Mouse (Mus musculus): ENCODE measurements around the gene Rad51. TPM values are rescaled to one million over a fixed set of nuclear protein-coding genes. Genes with fewer than 3 reads are reported as not detected.

Gene Rad51
- polyA plus RNA-seq, 1 experiment from 2014 or later: 61.5 TPM

GRCm38 (mm10) chr2:119177384-119177939 is 64.9 kb downstream of the Rad51 start:
- H3K27ac ChIP-seq: no peak overlapping the region
- no peak overlapping the region for H3K4me3 ChIP-seq
- no peak overlapping the region for H3K9ac ChIP-seq
- H3K27me3 ChIP-seq: no peaks in the 10 kb centered on the region
- 70% methylated on average over 5 of the region's 5 CpGs for WGBS
- no peak overlapping the region for H3K4me2 ChIP-seq
- H3K4me1 ChIP-seq: peaks cover 15% of the 10 kb centered on the region
- H3K36me3 ChIP-seq: 0 out of 2 replicates have a peak, but pooled peaks cover 4% of the 10 kb centered on the region
- no peaks in the 10 kb centered on the region for H3K9me3 ChIP-seq
- ATAC-seq (ENCODE audit: borderline replicate concordance, extremely low read depth, low FRiP score, low TSS enrichment): no peak

- Histone ChIP-seq H3K9me3 (no peaks in the 10 kb centered on the region), H3K4me2 (no peak overlapping the region), H3K36me3 (peaks cover 16% of the 10 kb centered on the region; the same call in 1 of the 2 replicates), H3K4me1 (no peaks in the 10 kb centered on the region), H3K27me3 (no peaks in the 10 kb centered on the region), H3K4me3 (no peak overlapping the region), H3K27ac (no peak overlapping the region), H3K9ac (no peak overlapping the region)
- ATAC-seq (ENCODE audit: borderline replicate concordance, extremely low read depth, low FRiP score, low TSS enrichment): no peak
- 83% methylated on average over 7 of the region's 7 CpGs for WGBS
These were observed 70.3 kb downstream of the Rad51 start for GRCm38 (mm10) chr2:119182914-119183313.

- peak; percentile 57; the same call in 1 of the 2 replicates for ATAC-seq (ENCODE audit: borderline replicate concordance, extremely low read depth, low FRiP score, low TSS enrichment)
- Histone ChIP-seq H3K4me2 (peak overlapping the region; percentile 59), H3K27ac (no peak overlapping the region), H3K4me1 (peaks cover 5% of the 10 kb centered on the region; the same call in 1 of the 2 replicates), H3K36me3 (peaks cover 6% of the 10 kb centered on the region; the same call in 1 of the 2 replicates), H3K27me3 (no peaks in the 10 kb centered on the region), H3K9me3 (no peaks in the 10 kb centered on the region), H3K9ac (no peak overlapping the region), H3K4me3 (peak overlapping the region; percentile 28)
- WGBS: 6% methylated on average over 15 of the region's 15 CpGs
These were observed 76.6 kb downstream of the Rad51 start for GRCm38 (mm10) chr2:119189029-119189710.

GRCm38 (mm10) chr2:119190969-119191368 is 78.4 kb downstream of the Rad51 start:
- no peak for ATAC-seq (ENCODE audit: borderline replicate concordance, extremely low read depth, low FRiP score, low TSS enrichment)
- WGBS: 77% methylated on average over 5 of the region's 5 CpGs
- peaks cover 5% of the 10 kb centered on the region; the same call in 1 of the 2 replicates for H3K4me1 ChIP-seq
- H3K36me3 ChIP-seq: no peaks in the 10 kb centered on the region
- no peak overlapping the region for H3K4me3 ChIP-seq
- no peaks in the 10 kb centered on the region for H3K27me3 ChIP-seq
- H3K9me3 ChIP-seq: no peaks in the 10 kb centered on the region
- H3K27ac ChIP-seq: no peak overlapping the region
- no peak overlapping the region for H3K9ac ChIP-seq
- H3K4me2 ChIP-seq: no peak overlapping the region

- no peak for ATAC-seq (ENCODE audit: borderline replicate concordance, extremely low read depth, low FRiP score, low TSS enrichment)
These were observed 81.5 kb downstream of the Rad51 start for GRCm38 (mm10) chr2:119194140-119194539.

GRCm38 (mm10) chr2:119196316-119197108 is 83.9 kb downstream of the Rad51 start:
- Histone ChIP-seq H3K27me3 (no peaks in the 10 kb centered on the region), H3K4me3 (no peak overlapping the region), H3K9me3 (no peaks in the 10 kb centered on the region), H3K9ac (no peak overlapping the region), H3K27ac (no peak overlapping the region), H3K36me3 (no peaks in the 10 kb centered on the region), H3K4me2 (no peak overlapping the region), H3K4me1 (no peaks in the 10 kb centered on the region)
- 32% methylated on average over 4 of the region's 4 CpGs for WGBS
- ATAC-seq (ENCODE audit: borderline replicate concordance, extremely low read depth, low FRiP score, low TSS enrichment): no peak

More at GRCm38 (mm10) chr2:119194140-119194539, 81.5 kb downstream of the Rad51 start:
- Histone ChIP-seq H3K9ac (no peak overlapping the region), H3K9me3 (no peaks in the 10 kb centered on the region), H3K4me3 (no peak overlapping the region), H3K27ac (no peak overlapping the region), H3K4me2 (no peak overlapping the region), H3K27me3 (no peaks in the 10 kb centered on the region), H3K36me3 (no peaks in the 10 kb centered on the region), H3K4me1 (peaks cover 2% of the 10 kb centered on the region; the same call in 1 of the 2 replicates)
- 83% methylated on average over 5 of the region's 5 CpGs for WGBS

Other genes with a start within 250 kb of the Rad51 start
- 3.6 and 4.3 TPM in 2 replicates for gene Bahd1, start 212.4 kb upstream of the Rad51 start, polyA plus RNA-seq (2015; fragmentation: Nextera tagmentation; extraction: Ambion mirVana)
- 31.7 and 35.2 TPM in 2 replicates for gene Chst14, start 186.3 kb upstream of the Rad51 start, polyA plus RNA-seq (2015; fragmentation: Nextera tagmentation; extraction: Ambion mirVana)
- 22.7 and 24.3 TPM in 2 replicates for gene Ccdc32, start 83.4 kb upstream of the Rad51 start, polyA plus RNA-seq (2015; fragmentation: Nextera tagmentation; extraction: Ambion mirVana)
- 3.3 and 4.1 TPM in 2 replicates for gene Rpusd2, start 78.0 kb upstream of the Rad51 start, polyA plus RNA-seq (2015; fragmentation: Nextera tagmentation; extraction: Ambion mirVana)
- 64.0 and 70.3 TPM in 2 replicates for gene Knl1, start 65.7 kb upstream of the Rad51 start, polyA plus RNA-seq (2015; fragmentation: Nextera tagmentation; extraction: Ambion mirVana)
- 36.9 and 37.9 TPM in 2 replicates for gene Rmdn3, start 44.2 kb downstream of the Rad51 start, polyA plus RNA-seq (2015; fragmentation: Nextera tagmentation; extraction: Ambion mirVana)
- gene Gchfr, start 55.0 kb downstream of the Rad51 start, polyA plus RNA-seq (2015; fragmentation: Nextera tagmentation; extraction: Ambion mirVana): 22.1 and 28.6 TPM in 2 replicates
- 0.45 and 0.48 TPM in 2 replicates for gene Gm14137, start 61.7 kb downstream of the Rad51 start, polyA plus RNA-seq (2015; fragmentation: Nextera tagmentation; extraction: Ambion mirVana)
- 42.6 and 53.4 TPM in 2 replicates for gene Zfyve19, start 95.8 kb downstream of the Rad51 start, polyA plus RNA-seq (2015; fragmentation: Nextera tagmentation; extraction: Ambion mirVana)
- 18.8 and 19.5 TPM in 2 replicates for gene Dnajc17, start 96.0 kb downstream of the Rad51 start, polyA plus RNA-seq (2015; fragmentation: Nextera tagmentation; extraction: Ambion mirVana)
- gene Ppp1r14d, start 117.1 kb downstream of the Rad51 start, polyA plus RNA-seq (2015; fragmentation: Nextera tagmentation; extraction: Ambion mirVana): 0.49 and 0.79 TPM in 2 replicates
- gene Spint1, start 124.6 kb downstream of the Rad51 start, polyA plus RNA-seq (2015; fragmentation: Nextera tagmentation; extraction: Ambion mirVana): 30.6 and 31.9 TPM in 2 replicates
- 1.3 and 1.6 TPM in 2 replicates for gene Rhov, start 158.5 kb downstream of the Rad51 start, polyA plus RNA-seq (2015; fragmentation: Nextera tagmentation; extraction: Ambion mirVana)
- gene Vps18, start 175.9 kb downstream of the Rad51 start, polyA plus RNA-seq (2015; fragmentation: Nextera tagmentation; extraction: Ambion mirVana): 18.3 and 19.1 TPM in 2 replicates
- gene Dll4, start 213.0 kb downstream of the Rad51 start, polyA plus RNA-seq (2015; fragmentation: Nextera tagmentation; extraction: Ambion mirVana): 13.6 and 14.7 TPM in 2 replicates
- gene Chac1, start 238.4 kb downstream of the Rad51 start, polyA plus RNA-seq (2015; fragmentation: Nextera tagmentation; extraction: Ambion mirVana): 0.59 and 1.1 TPM in 2 replicates